Comparison of ENCODE assay signal across 32 mouse cellular contexts in genomic region chr2:144797515-144797914, GRCm38 (mm10). TPM values are rescaled to one million over a fixed set of nuclear protein-coding genes. Genes with fewer than 3 reads are reported as not detected.
DNase-seq lines count a peak whose midpoint lies in the region; ATAC-seq and TF ChIP-seq lines count a peak whose summit lies in the region.
"Had no signal": no experiment of that assay in that cellular context is flagged by ENCODE, and none has a peak within 500 bp of the region (broad histone marks: within the 10 kb centered on the region; RNA-seq: fewer than 3 reads in every experiment).

No protein-coding gene starts in this region.

- no peaks in the 10 kb centered on the region for H3K36me3 ChIP-seq in kidney, embryonic 15.5 days
- H3K36me3 ChIP-seq in CH12.LX (replicated peaks in 1 of 2; ENCODE audit: control insufficient read depth in 1 of 2, insufficient read depth in 1 of 2, low read length in 1 of 2), result no peaks in the 10 kb centered on the region
- H3K36me3 ChIP-seq: embryonic facial prominence, embryonic 15.5 days; G1E; limb, embryonic 12.5 days; liver, embryonic 13.5 days; lung, embryonic 15.5 days; midbrain, embryonic 10.5 days had no signal

- TF ChIP-seq CTCF in CH12.LX (conservative IDR thresholded peaks at IDR 0.05 in 1 of 2, IDR thresholded peaks at IDR 0.05 in 1 of 2; ENCODE audit: low read depth in 2 of 2, low read length in 2 of 2), result no peak

- WGBS in kidney, embryonic 15.5 days, result 55% methylated on average over 8 of the region's 8 CpGs

- TF ChIP-seq EP300 in CH12.LX (IDR thresholded peaks at IDR 0.05; ENCODE audit: low read length), result no peak

- no peaks in the 10 kb centered on the region for H3K79me2 ChIP-seq in CH12.LX (replicated peaks; ENCODE audit: control insufficient read depth, extremely low read depth, insufficient read depth, poor library complexity, severe bottlenecking)

- H3K4me1 ChIP-seq in kidney, embryonic 15.5 days, result no peaks in the 10 kb centered on the region; the same call in 1 of the 2 replicates
- H3K4me1 ChIP-seq in CH12.LX (ENCODE audit: control insufficient read depth in 1 of 2, insufficient read depth in 2 of 2), result peaks cover 12 to 36% of the 10 kb centered on the region in 2 experiments; a peak in 3 of 4 replicates
- H3K4me1 ChIP-seq: embryonic facial prominence, embryonic 15.5 days; liver, embryonic 13.5 days; midbrain, embryonic 10.5 days had no signal

- TF ChIP-seq RAD21 in CH12.LX (IDR thresholded peaks at IDR 0.05; ENCODE audit: low read depth, low read length), result no peak

- peak; percentile 35 for DNase-seq in kidney, adult 11 months
- no peak for DNase-seq in CH12.LX (ENCODE audit: extremely low read depth)
- peak; percentile 12 to 20 for DNase-seq in kidney, adult 8-10 months
- peak; percentile 28 to 61 for DNase-seq in kidney, postnatal 25 days
- DNase-seq in cerebellum, postnatal 14 days, result no peak
- no peak for DNase-seq in adipocyte (ENCODE audit: low spot score)
- DNase-seq: adrenal gland, postnatal 14 days; cerebellum, adult 8-10 months; gastrocnemius, adult 2 months; heart, postnatal 10 days; layer of hippocampus, postnatal 36 days; liver, embryonic 13.5 days; thymus, adult 2 months had no signal

- dilution Hi-C loops in CH12.LX (cut with MboI; ENCODE audit: extremely low pct_ligation_motif_present, extremely low pct_unique_long_range_greater_than_20kb, low sequenced_read_pairs), result no loop called here

- no peak overlapping the region for H3K4me3 ChIP-seq in kidney, embryonic 15.5 days (replicated peaks)
- no peak overlapping the region for H3K4me3 ChIP-seq in CH12.LX (replicated peaks in 1 of 3; ENCODE audit: low read depth in 2 of 3, low read length in 2 of 3, poor library complexity in 1 of 3)
- H3K4me3 ChIP-seq: embryonic facial prominence, embryonic 15.5 days; gastrocnemius, adult 2 months; limb, embryonic 12.5 days; liver, embryonic 13.5 days; lung, embryonic 15.5 days; midbrain, embryonic 10.5 days; myocyte had no signal

- no peak for ATAC-seq in kidney, embryonic 15.5 days (replicated peaks; ENCODE audit: low FRiP score)
- ATAC-seq: forebrain, embryonic 14.5 days; hindbrain, postnatal 0 days; intestine, embryonic 16.5 days; midbrain, embryonic 16.5 days had no signal

- H3K4me2 ChIP-seq in kidney, embryonic 15.5 days, result no peak overlapping the region
- peak overlapping the region; percentile 57 for H3K4me2 ChIP-seq in CH12.LX (ENCODE audit: insufficient read depth, low read depth, poor library complexity, severe bottlenecking)
- H3K4me2 ChIP-seq: embryonic facial prominence, embryonic 15.5 days; heart, embryonic 11.5 days; limb, embryonic 12.5 days; liver, embryonic 13.5 days; lung, embryonic 15.5 days had no signal

- no peak for TF ChIP-seq POLR2A in CH12.LX (IDR thresholded peaks at IDR 0.05; ENCODE audit: low read depth, low read length)

- no peaks in the 10 kb centered on the region for H3K27me3 ChIP-seq in kidney, embryonic 15.5 days
- no peaks in the 10 kb centered on the region for H3K27me3 ChIP-seq in CH12.LX (replicated peaks)
- H3K27me3 ChIP-seq: embryonic facial prominence, embryonic 15.5 days; limb, embryonic 12.5 days; liver, embryonic 13.5 days; lung, embryonic 15.5 days had no signal

- no peaks in the 10 kb centered on the region for H3K9me3 ChIP-seq in kidney, embryonic 15.5 days (replicated peaks)
- no peaks in the 10 kb centered on the region for H3K9me3 ChIP-seq in CH12.LX (replicated peaks; ENCODE audit: low read length)
- H3K9me3 ChIP-seq: embryonic facial prominence, embryonic 15.5 days; G1E; limb, embryonic 12.5 days; liver, embryonic 13.5 days; lung, embryonic 15.5 days; midbrain, embryonic 10.5 days had no signal

- H3K9ac ChIP-seq in kidney, embryonic 15.5 days, result no peak overlapping the region
- H3K9ac ChIP-seq in CH12.LX (ENCODE audit: insufficient read depth, low read depth), result no peak overlapping the region
- H3K9ac ChIP-seq: embryonic facial prominence, embryonic 15.5 days; limb, embryonic 12.5 days; liver, embryonic 13.5 days; lung, embryonic 15.5 days had no signal

- in situ Hi-C loops in CH12.LX (cut with MboI; ENCODE audit: low pct_ligation_motif_present, low pct_unique_long_range_greater_than_20kb, low sequenced_read_pairs), result no loop called here

- H3K27ac ChIP-seq in kidney, embryonic 15.5 days, result no peak overlapping the region; the same call in 1 of the 2 replicates
- no peak overlapping the region for H3K27ac ChIP-seq in CH12.LX (ENCODE audit: insufficient read depth, low read depth)
- H3K27ac ChIP-seq: embryonic facial prominence, embryonic 15.5 days; gastrocnemius, adult 2 months; hindbrain, postnatal 0 days; limb, embryonic 12.5 days; liver, embryonic 13.5 days; lung, embryonic 15.5 days; macrophage; midbrain, embryonic 10.5 days; stomach, postnatal 0 days had no signal

TF ChIP-seq in CH12.LX, 34 proteins besides CTCF, POLR2A, EP300 and RAD21:
- no peak for TF ChIP-seq CHD2 (IDR thresholded peaks at IDR 0.05; ENCODE audit: low read length)
- TF ChIP-seq USF2 (conservative IDR thresholded peaks at IDR 0.05; ENCODE audit: low read depth, low read length), result no peak
- no peak for TF ChIP-seq MXI1 (IDR thresholded peaks at IDR 0.05; ENCODE audit: low read depth, low read length)
- no peak for TF ChIP-seq NRF1 (IDR thresholded peaks at IDR 0.05; ENCODE audit: low read depth, low read length)
- no peak for TF ChIP-seq JUND (conservative IDR thresholded peaks at IDR 0.05; ENCODE audit: low read depth, low read length)
- no peak for TF ChIP-seq MYC (IDR thresholded peaks at IDR 0.05; ENCODE audit: low read depth, low read length)
- no peak for TF ChIP-seq HCFC1 (IDR thresholded peaks at IDR 0.05; ENCODE audit: low read depth, low read length)
- TF ChIP-seq GABPA (IDR thresholded peaks at IDR 0.05; ENCODE audit: insufficient replicate concordance, low read depth, low read length), result no peak
- no peak for TF ChIP-seq MAZ (IDR thresholded peaks at IDR 0.05; ENCODE audit: low read depth, low read length)

RNA-seq across cellular contexts. Expression of gene Scp2d1, which starts 25.9 kb away (rescaled TPM):
- polyA plus RNA-seq in kidney, embryonic 15.5 days (2015; fragmentation: Nextera tagmentation; extraction: Ambion mirVana), result not detected in 2 replicates
- total RNA-seq in CH12.LX (2012; rRNA removed), result not detected in 2 replicates
- total RNA-seq in CH12.LX (2014; rRNA removed), result not detected in 2 replicates
- not detected in 2 replicates for polyA plus RNA-seq in CH12.LX (2012; ENCODE audit: insufficient read length, low read depth)
- total RNA-seq: adrenal gland, postnatal 14 days; G1E; gastrocnemius, adult 2 months; gastrocnemius, postnatal 4 days; heart, postnatal 10 days; hindbrain, postnatal 0 days; layer of hippocampus, postnatal 36 days; left cerebral cortex, postnatal 14 days; neutrophil, adult 5-6 weeks had no signal
- polyA plus RNA-seq: embryonic facial prominence, embryonic 15.5 days; forebrain, embryonic 14.5 days; G1E; heart, embryonic 11.5 days; hindbrain, embryonic 11.5 days; hindbrain, postnatal 0 days; intestine, embryonic 16.5 days; limb, embryonic 12.5 days; liver, embryonic 13.5 days; lung, embryonic 15.5 days; macrophage; midbrain, embryonic 10.5 days; midbrain, embryonic 16.5 days; myocyte; stomach, postnatal 0 days; thymus, adult 2 months; urinary bladder, adult 2 months had no signal

Comparison
In these comparisons a context has a peak if more than half of its experiments do, and no peak if none do; other contexts are left out.
1. DNase-seq: peak in kidney, adult 11 months (single experiment), kidney, adult 8-10 months (2 of 2) and kidney, postnatal 25 days (2 of 2); none in CH12.LX (single experiment), cerebellum, postnatal 14 days (0 of 2) and adipocyte (single experiment).